Mouse (Mus musculus) neural tube, embryonic 12.5 days (tissue): Measurements from ENCODE around the gene Tti1. TPM values are rescaled to one million over a fixed set of nuclear protein-coding genes. Genes with fewer than 3 reads are reported as not detected.

Experiments used
- ATAC-seq: fragments of 200-750 bp; cut with Nextera tagmentation; 2 replicates; pipeline ENCODE4 v1.8.0; 2017; ENCODE audit warnings: low read depth, mild to moderate bottlenecking, moderate TSS enrichment, moderate library complexity; ENCODE audit not compliant: low FRiP score
- H3K27ac ChIP-seq: fragments of 300-500 bp; sonication (generic); 2 replicates; pipeline ENCODE4 v1.5.1; 2016
- H3K27me3 ChIP-seq: fragments of 300-500 bp; sonication (generic); replicated peaks from 2 replicates; pipeline ENCODE4 v1.6.1; 2016; ENCODE audit warnings: mild to moderate bottlenecking
- H3K36me3 ChIP-seq: fragments of 300-500 bp; sonication (generic); 2 replicates; pipeline ENCODE4 v1.6.1; 2016; ENCODE audit warnings: mild to moderate bottlenecking
- H3K4me1 ChIP-seq: fragments of 300-500 bp; sonication (generic); 2 replicates; pipeline ENCODE4 v1.6.1; 2016
- H3K4me2 ChIP-seq: fragments of 300-500 bp; sonication (generic); replicated peaks from 2 replicates; pipeline ENCODE4 v1.6.1; 2016; ENCODE audit warnings: mild to moderate bottlenecking
- H3K4me3 ChIP-seq: fragments of 300-500 bp; sonication (generic); 2 replicates; pipeline ENCODE4 v1.5.1; 2016
- H3K9ac ChIP-seq: fragments of 300-500 bp; sonication (generic); 2 replicates; pipeline ENCODE4 v1.6.1; 2016; ENCODE audit warnings: mild to moderate bottlenecking
- H3K9me3 ChIP-seq: fragments of 300-500 bp; sonication (generic); 2 replicates; pipeline ENCODE4 v1.6.1; 2016; ENCODE audit warnings: mild to moderate bottlenecking
- WGBS: fragments of 180-500 bp; shearing (Covaris S2); methylation state at CpG from one replicate; pipeline ENCODE4 v1.1.7; 2016; 5-methylcytosine and 5-hydroxymethylcytosine counted together
- polyA plus RNA-seq: library from polyadenylated mRNA; unstranded; fragments of >200 nt; fragmentation: Nextera tagmentation; extraction: Ambion mirVana; gene quantifications from 2 replicates; pipeline ENCODE4 v1.2.1, GENCODE M21; 2016

Tti1 gene
- polyA plus RNA-seq, result 23.0 and 23.8 TPM in 2 replicates

- Histone ChIP-seq H3K4me2 (peak within 1 kb of the TSS; percentile 88), H3K9me3 (no peaks in the 10 kb centered on the region), H3K4me3 (peak within 1 kb of the TSS; percentile 93), H3K9ac (peak within 1 kb of the TSS; percentile 91), H3K36me3 (no peaks in the 10 kb centered on the region), H3K27me3 (no peaks in the 10 kb centered on the region), H3K27ac (peak within 1 kb of the TSS; percentile 80), H3K4me1 (peaks cover 32% of the 10 kb centered on the region)
- WGBS, result under 1% methylated on average over 52 of the region's 52 CpGs
- peak; percentile 96 for ATAC-seq
Observed at GRCm38 (mm10) chr2:158028354-158028863, at the start of gene Tti1, which contains the start of gene Rprd1b. Tti1 (minus strand) TSS chr2:158028433. Rprd1b (plus strand) TSS chr2:158028497.

GRCm38 (mm10) chr2:158077981-158078380, 49.7 kb upstream of the Tti1 start:
- no peaks in the 10 kb centered on the region for H3K9me3 ChIP-seq
- ATAC-seq, result no peak
- H3K4me1 ChIP-seq, result no peaks in the 10 kb centered on the region
- H3K27me3 ChIP-seq, result no peaks in the 10 kb centered on the region
- WGBS, result 74% methylated on average over 2 of the region's 2 CpGs
- H3K9ac ChIP-seq, result no peak overlapping the region
- no peak overlapping the region for H3K27ac ChIP-seq
- no peak overlapping the region for H3K4me2 ChIP-seq
- no peak overlapping the region for H3K4me3 ChIP-seq
- H3K36me3 ChIP-seq, result peaks cover 42% of the 10 kb centered on the region

- ATAC-seq, result no peak
- Histone ChIP-seq H3K36me3 (peaks cover 55% of the 10 kb centered on the region), H3K27me3 (no peaks in the 10 kb centered on the region), H3K9ac (no peak overlapping the region), H3K27ac (no peak overlapping the region), H3K4me1 (no peaks in the 10 kb centered on the region), H3K4me2 (no peak overlapping the region), H3K4me3 (no peak overlapping the region), H3K9me3 (no peaks in the 10 kb centered on the region)
- 91% methylated on average over 6 of the region's 6 CpGs for WGBS
Observed at GRCm38 (mm10) chr2:158076690-158077089, 48.5 kb upstream of the Tti1 start.

GRCm38 (mm10) chr2:158074835-158075234, 46.6 kb upstream of the Tti1 start:
- no peaks in the 10 kb centered on the region for H3K4me1 ChIP-seq

GRCm38 (mm10) chr2:158071633-158071995, 43.4 kb upstream of the Tti1 start:
- no peak overlapping the region for H3K4me3 ChIP-seq
- peaks cover 75% of the 10 kb centered on the region for H3K36me3 ChIP-seq
- H3K27me3 ChIP-seq, result no peaks in the 10 kb centered on the region
- no peak overlapping the region for H3K4me2 ChIP-seq
- no peak overlapping the region for H3K27ac ChIP-seq
- no peaks in the 10 kb centered on the region for H3K9me3 ChIP-seq
- no peak overlapping the region for H3K9ac ChIP-seq
- no peak for ATAC-seq
- 87% methylated on average over 5 of the region's 5 CpGs for WGBS
- H3K4me1 ChIP-seq, result no peaks in the 10 kb centered on the region

More at GRCm38 (mm10) chr2:158074835-158075234, 46.6 kb upstream of the Tti1 start:
- H3K27ac ChIP-seq, result no peak overlapping the region
- H3K4me3 ChIP-seq, result no peak overlapping the region
- no peaks in the 10 kb centered on the region for H3K9me3 ChIP-seq
- no peak for ATAC-seq
- H3K27me3 ChIP-seq, result no peaks in the 10 kb centered on the region
- whole genome bisulfite sequencing, result 88% methylated on average over 5 of the region's 5 CpGs
- H3K9ac ChIP-seq, result no peak overlapping the region
- H3K4me2 ChIP-seq, result no peak overlapping the region
- H3K36me3 ChIP-seq, result peaks cover 72% of the 10 kb centered on the region

GRCm38 (mm10) chr2:158070885-158071632, 42.8 kb upstream of the Tti1 start:
- H3K4me2 ChIP-seq, result no peak overlapping the region
- no peak overlapping the region for H3K27ac ChIP-seq
- H3K4me1 ChIP-seq, result no peaks in the 10 kb centered on the region
- no peaks in the 10 kb centered on the region for H3K9me3 ChIP-seq
- H3K27me3 ChIP-seq, result no peaks in the 10 kb centered on the region
- no peak for ATAC-seq
- peaks cover 70% of the 10 kb centered on the region for H3K36me3 ChIP-seq
- H3K4me3 ChIP-seq, result no peak overlapping the region
- no peak overlapping the region for H3K9ac ChIP-seq
- 85% methylated on average over 3 of the region's 3 CpGs for WGBS

GRCm38 (mm10) chr2:158068444-158068971, 40.3 kb upstream of the Tti1 start:
- no peak for ATAC-seq
- peaks cover 53% of the 10 kb centered on the region for H3K36me3 ChIP-seq
- H3K27ac ChIP-seq, result no peak overlapping the region
- no peak overlapping the region for H3K4me2 ChIP-seq
- no peaks in the 10 kb centered on the region for H3K27me3 ChIP-seq
- H3K4me3 ChIP-seq, result no peak overlapping the region
- H3K4me1 ChIP-seq, result no peaks in the 10 kb centered on the region
- H3K9me3 ChIP-seq, result no peaks in the 10 kb centered on the region
- H3K9ac ChIP-seq, result no peak overlapping the region

- Histone ChIP-seq H3K27ac (no peak overlapping the region), H3K9me3 (no peaks in the 10 kb centered on the region), H3K4me1 (no peaks in the 10 kb centered on the region), H3K36me3 (peaks cover 44% of the 10 kb centered on the region), H3K4me2 (no peak overlapping the region), H3K4me3 (no peak overlapping the region), H3K9ac (no peak overlapping the region), H3K27me3 (no peaks in the 10 kb centered on the region)
- 94% methylated on average over 5 of the region's 5 CpGs for WGBS
- no peak for ATAC-seq
Observed at GRCm38 (mm10) chr2:158067260-158067824, 39.1 kb upstream of the Tti1 start.

- no peak overlapping the region for H3K27ac ChIP-seq
- no peak overlapping the region for H3K9ac ChIP-seq
- peaks cover 38% of the 10 kb centered on the region for H3K36me3 ChIP-seq
- H3K9me3 ChIP-seq, result no peaks in the 10 kb centered on the region
- ATAC-seq, result no peak
- no peak overlapping the region for H3K4me3 ChIP-seq
- no peak overlapping the region for H3K4me2 ChIP-seq
- H3K27me3 ChIP-seq, result no peaks in the 10 kb centered on the region
- no peaks in the 10 kb centered on the region for H3K4me1 ChIP-seq
Observed at GRCm38 (mm10) chr2:158066456-158066855, 38.2 kb upstream of the Tti1 start.

GRCm38 (mm10) chr2:158065064-158065463, 36.8 kb upstream of the Tti1 start:
- no peak for ATAC-seq
- no peaks in the 10 kb centered on the region for H3K9me3 ChIP-seq
- H3K27ac ChIP-seq, result no peak overlapping the region
- H3K27me3 ChIP-seq, result no peaks in the 10 kb centered on the region
- H3K36me3 ChIP-seq, result peaks cover 36% of the 10 kb centered on the region
- H3K9ac ChIP-seq, result no peak overlapping the region
- no peak overlapping the region for H3K4me3 ChIP-seq
- H3K4me1 ChIP-seq, result peaks cover under 1% of the 10 kb centered on the region; the same call in 1 of the 2 replicates
- 93% methylated on average over 5 of the region's 5 CpGs for WGBS
- no peak overlapping the region for H3K4me2 ChIP-seq

- no peak for ATAC-seq
- H3K9ac ChIP-seq, result no peak overlapping the region
- peaks cover 37% of the 10 kb centered on the region for H3K36me3 ChIP-seq
Observed at GRCm38 (mm10) chr2:158064571-158065048, 36.4 kb upstream of the Tti1 start.

GRCm38 (mm10) chr2:158063036-158063435, 34.8 kb upstream of the Tti1 start:
- no peak overlapping the region for H3K4me3 ChIP-seq
- H3K9ac ChIP-seq, result no peak overlapping the region
- H3K9me3 ChIP-seq, result no peaks in the 10 kb centered on the region
- no peak for ATAC-seq
- H3K36me3 ChIP-seq, result peaks cover 47% of the 10 kb centered on the region
- peaks cover 7% of the 10 kb centered on the region; the same call in 1 of the 2 replicates for H3K4me1 ChIP-seq
- no peaks in the 10 kb centered on the region for H3K27me3 ChIP-seq
- H3K4me2 ChIP-seq, result no peak overlapping the region
- WGBS, result 95% methylated on average over 3 of the region's 3 CpGs
- H3K27ac ChIP-seq, result no peak overlapping the region

More at GRCm38 (mm10) chr2:158064571-158065048, 36.4 kb upstream of the Tti1 start:
- Histone ChIP-seq H3K9me3 (no peaks in the 10 kb centered on the region), H3K27me3 (no peaks in the 10 kb centered on the region), H3K4me2 (no peak overlapping the region), H3K27ac (no peak overlapping the region), H3K4me1 (peaks cover 5% of the 10 kb centered on the region; the same call in 1 of the 2 replicates), H3K4me3 (no peak overlapping the region)
- WGBS, result 70% methylated on average over 3 of the region's 3 CpGs
